Mouse (Mus musculus) 416B (cell line): ENCODE measurements at regions not wholly inside any gene's neighbourhood (a gene's known extent, or its start where the extent isn't known, plus 50 kb on each side); places are given as distances from the start of the nearest gene placed in this dataset.

Source experiments
- DNase-seq: peaks from one replicate; pipeline ENCODE4 v3.0.0; 2011; ENCODE audit warnings: low read depth

DNA sequence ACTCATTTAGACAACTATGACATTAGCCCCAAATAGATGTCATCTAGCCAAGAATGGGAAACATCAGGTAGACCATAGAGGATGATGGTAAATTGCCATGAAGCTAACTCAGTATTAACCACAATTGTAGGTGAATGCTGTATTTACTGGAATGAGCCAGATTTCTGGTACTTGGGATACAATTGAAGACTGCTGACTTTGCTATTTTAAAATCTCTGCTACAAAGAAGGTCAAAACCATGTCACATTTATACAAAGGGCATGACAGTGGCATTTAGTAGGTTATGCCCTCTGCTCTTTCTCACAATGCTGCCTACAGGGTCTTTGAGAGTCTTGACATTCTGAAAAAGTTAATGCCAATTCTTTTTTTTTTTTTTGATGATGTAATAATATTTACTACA, 178.8 kb upstream of the 4930583I09Rik start:
- DNase-seq: no peak

DNA sequence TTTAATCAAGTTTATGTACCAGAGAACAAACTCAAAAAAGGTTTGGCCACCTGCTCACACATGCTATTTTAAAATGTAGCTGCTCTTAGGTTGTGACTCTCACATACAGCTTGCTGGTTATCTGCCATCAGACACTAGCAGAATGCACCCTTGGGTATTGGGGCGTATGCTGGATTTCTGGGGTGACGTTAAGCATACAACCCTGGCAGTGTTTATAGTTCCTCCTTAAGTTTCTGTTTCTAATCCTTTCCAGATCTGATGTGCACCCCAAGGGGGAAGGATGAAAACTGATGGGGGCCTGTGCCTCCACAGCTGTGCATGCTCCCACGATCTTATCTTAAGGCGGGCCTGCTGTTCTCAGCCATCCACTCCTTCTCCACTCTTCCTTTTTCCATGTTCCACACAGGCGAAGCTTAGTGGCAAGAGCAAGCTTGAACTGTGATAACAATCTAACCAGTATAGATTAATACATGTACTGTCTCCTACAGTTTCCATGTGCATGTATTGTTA, 164.8 kb upstream of the 4930583I09Rik start:
- DNase-seq: no peak

DNA sequence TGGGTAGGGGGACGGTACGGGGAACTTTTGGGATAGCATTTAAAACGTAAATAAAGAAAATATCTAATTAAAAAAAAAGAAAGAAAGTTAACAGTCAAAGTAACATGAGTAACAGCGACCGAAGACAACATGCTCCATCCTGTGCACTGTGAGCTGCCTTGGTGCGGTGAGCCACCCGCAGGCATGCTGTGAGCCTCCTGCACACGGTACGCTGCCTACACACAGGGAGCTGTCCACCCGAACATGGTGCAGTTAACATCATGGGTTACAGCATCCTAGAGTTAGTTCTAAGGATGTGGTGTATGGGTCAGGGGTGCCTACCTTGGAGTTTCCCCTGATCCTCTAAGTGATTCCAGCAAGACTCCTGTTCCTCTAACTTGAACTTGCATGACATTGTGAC, 158.6 kb upstream of the 4930583I09Rik start:
- no peak for DNase-seq

DNA sequence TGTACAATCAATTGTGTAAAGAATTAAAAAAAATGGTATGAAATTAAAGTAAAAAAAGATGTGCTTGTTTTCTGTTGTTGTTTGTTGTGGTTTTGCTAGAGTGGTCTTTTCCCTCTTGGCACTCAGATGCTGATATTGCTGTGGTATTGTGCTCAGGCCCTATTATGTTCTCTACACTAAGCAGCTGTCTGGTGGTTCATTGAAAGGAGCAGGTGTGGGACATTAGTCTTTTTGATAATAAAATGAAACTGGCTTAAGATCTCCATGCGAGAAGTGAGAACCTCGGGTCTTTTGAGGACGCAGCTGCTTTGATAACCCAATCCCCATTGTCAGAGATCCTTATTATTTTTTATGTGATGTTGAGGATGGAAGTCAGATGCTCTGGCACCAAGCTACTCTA, 155.4 kb upstream of the 4930583I09Rik start:
- no peak for DNase-seq

DNA sequence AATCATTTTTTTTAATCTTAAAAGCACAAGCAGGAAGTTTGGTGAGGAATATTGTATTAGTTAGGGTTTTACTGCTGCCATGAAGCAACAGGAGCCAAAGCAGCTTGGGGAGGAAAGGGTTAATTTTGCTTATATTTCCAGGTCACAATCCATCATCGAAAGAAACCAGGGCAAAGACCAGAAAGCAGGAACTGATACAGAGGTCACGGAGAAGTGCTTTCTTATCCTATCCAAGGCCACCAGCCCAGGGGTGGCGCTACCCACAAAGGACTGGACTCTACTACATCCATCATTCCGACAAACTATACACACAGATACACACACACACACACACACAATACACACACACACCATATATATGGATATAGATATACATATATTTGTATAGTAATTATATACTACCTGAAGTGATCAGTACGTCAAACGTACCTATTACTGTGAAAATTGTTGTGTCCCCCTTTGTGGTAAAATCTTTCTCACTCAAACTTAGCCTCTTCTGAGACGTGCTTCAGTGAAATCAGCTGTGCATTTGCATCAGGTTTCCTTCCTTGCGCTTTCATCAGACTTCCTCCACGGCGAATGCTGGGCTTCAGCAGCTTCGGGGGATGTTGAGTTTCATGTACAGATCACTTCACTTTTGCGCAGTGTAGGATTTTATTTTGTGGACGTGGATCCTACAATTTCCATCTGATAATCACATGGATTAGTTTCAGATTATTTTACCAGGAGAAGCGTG, 148.6 kb upstream of the 4930583I09Rik start:
- DNase-seq: no peak

DNA sequence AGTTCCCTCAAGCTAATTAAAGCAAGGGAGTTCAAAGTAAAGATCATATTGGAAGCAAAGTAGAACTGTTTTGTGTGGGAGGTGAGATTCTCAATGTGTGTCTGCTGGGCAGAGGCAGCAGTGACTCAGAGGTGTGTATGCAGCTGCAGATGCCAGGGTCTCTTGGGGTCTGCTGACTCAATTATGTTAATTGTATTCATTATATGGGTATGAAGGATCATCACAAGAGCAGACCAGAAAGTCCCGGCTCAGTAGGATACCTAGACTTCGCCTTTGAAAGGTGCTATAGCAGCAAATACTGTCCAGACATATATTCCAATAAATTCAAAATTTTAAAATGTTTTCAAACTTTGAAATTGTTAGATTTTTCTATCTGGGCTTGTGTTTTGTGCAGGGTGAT, 147.6 kb upstream of the 4930583I09Rik start:
- DNase-seq: no peak

DNA sequence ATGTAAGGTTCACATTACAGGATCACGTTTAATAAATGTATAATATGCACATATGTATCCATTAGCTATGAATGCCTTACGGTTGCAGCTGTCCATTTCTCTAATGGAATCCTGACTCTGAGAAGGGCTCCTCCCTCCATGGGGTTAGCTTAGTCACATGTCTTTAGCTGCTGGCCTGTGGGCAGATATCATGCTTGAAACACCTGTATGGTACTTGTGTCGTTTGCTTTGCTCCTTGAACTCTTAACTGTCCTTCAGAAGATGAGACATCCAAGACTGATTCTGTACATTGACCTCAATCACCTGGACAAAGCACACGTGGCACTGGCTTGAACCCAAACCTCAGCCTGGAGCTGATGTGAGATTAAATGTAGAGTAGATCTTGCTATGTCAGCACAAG, 128.3 kb upstream of the 4930583I09Rik start:
- DNase-seq: no peak

DNA sequence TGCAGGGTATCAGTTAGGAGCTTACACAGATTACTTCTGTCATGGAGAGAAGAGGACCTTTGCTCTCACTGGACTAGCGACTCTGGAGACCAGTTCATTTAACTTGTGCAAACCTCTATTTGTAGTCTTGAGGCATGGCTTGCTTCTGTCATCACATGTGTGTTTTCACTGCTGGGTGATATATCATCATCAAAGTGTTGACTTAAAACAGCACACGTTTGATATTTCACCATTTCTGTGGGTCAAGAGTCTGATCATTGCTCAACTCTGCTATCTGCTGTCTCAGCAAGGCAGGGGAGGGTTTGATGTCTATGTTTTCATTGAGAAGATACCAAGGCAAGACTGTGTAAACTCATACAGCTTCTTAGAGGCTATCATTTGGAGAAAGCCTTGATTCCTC, 126.0 kb upstream of the 4930583I09Rik start:
- no peak for DNase-seq

DNA sequence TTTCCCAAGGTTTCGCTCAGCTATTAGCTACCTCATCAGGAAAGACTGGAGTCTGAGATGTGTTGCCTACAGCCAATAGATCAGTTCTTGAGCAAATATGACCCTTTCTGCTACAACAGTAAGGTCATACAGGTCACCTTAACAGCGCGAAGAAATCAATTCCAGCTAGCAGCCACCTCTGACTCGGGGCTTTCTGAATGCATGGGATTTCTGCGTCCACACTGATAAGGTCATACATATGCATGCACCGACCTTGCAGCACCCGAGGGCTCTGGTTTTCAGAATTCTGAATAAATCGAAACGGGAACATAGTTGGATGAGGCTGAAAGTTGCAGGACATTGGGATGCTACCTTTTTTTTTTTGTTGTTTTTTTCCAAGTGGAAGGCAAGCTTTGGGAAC, 121.6 kb upstream of the 4930583I09Rik start:
- DNase-seq: no peak

DNA sequence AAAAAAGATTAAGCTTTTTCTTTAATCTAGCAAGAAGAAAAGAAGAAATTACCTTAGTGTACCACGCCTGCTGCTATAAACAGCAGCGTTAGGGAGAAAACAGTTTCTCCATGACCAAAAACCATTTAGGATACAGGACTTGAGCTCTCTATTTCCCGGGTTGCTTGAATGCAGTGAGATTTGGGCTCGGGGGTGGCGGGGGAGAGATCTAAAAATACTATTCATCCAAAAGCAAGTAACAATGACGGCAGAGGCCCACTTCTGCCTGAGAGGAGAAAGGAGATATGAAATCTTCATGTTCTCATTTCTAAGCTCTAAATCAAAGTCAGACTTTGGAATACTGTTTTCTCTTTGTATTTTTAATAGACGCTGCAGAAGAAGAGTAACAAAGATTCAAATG, 120.6 kb upstream of the 4930583I09Rik start:
- DNase-seq: no peak

DNA sequence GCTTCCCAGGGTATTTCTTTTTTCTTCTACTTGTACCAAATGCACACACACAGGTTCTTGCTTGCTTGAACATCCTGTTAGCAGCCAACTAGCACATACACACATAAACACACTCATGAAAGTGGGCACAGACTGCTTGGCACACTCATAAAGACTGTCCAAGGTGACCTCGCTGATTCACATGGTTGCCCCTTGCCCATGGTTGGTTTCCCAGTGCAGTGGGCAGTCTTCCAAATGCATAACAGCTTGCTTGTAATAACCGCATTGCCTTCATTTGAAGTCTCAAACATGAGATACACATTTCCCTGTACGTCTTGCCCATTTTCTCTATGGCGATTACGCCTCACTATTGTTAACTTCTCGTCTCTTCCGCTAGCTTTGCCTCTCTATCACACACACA, 117.4 kb upstream of the 4930583I09Rik start:
- DNase-seq: no peak

DNA sequence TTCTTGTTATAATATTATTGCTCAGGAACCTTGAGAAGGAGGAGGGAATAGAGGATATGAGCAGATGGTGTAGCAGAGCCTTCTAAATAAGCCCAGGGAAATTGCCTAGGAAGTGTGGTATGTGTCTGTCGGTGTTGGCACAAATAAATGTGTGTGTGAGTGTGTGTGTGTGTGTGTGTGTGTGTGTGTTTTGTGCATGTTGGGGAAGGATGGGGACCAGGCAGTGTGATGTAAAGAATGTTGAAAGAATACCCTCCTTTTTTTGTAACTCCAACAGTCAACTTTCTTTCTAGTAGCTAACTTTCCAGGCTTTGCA, 115.7 kb upstream of the 4930583I09Rik start:
- no peak for DNase-seq

DNA sequence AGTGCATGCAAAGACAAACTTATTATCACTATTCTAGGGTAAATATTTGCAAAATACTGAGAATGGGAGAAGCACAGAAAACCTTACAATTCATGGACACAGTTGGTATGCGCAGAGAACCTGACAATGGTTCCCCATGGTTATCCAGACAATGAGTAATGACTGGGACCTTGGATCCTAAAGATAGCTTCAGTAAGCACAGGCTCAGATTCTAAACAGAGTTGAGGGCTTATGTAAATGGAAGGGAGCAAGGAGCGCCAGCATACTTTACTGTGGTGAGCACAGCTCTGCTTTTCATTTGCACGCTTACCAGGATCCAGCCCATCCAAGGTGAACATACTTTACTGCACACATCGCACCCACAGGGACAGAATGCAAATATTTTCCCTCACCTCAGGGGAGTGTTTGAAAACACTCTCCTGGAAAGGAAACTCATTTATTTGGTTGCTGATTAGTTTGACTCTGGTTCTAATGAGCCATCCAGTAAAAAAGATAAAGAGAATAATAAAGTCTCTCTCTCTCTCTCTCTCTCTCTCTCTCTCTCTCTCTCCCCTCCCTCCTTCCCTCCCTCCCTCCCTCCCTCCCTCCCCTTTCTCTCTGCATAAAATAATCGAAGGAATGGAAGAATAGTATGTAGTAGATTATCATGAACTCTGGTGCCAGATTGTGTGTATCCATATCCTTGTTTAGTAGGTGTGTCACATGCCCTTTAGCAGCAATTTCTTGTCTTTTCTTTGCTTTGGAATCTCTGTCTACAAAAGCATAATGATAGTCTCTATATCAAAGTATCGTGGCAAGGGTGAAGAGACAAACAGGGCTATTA, 115.1 kb upstream of the 4930583I09Rik start:
- DNase-seq: no peak

DNA sequence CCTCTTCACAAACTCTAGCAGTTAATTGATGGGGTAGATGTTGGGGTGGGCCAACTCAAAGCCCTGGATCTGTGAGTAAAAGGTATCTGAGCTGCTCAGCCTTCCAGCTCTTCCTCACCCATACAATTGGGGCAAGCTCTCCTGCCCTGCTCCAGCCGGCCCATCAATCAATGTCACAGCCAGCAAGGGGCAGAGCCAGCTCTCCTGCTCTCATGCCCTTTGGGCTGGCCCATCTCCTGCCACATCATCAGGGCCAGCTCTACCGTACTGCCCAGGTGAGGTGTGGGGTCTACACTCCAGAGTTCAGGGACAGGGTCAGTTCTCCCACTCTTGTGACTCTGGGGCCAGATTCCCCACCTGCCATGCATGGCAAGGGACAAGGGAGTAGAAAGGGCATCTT, 107.3 kb upstream of the 4930583I09Rik start:
- DNase-seq: no peak

DNA sequence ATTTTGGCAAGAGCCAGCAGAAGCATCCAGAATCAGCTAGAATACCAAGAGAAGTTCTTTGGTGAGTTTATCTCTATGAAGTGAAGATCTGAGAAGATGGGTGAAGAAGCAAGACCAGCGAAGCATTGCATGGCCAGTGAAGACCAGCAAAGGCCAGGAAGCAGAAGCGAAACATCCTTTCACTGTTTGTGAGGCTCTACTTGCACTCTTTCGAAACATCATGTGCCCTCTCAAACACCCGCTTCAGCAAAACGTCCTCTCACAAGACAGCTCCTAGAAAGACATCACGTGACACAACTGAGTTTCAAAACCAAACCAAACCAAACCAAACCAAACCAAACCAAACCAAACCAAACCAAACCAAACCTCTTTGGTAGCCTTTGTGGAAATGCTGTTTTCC, 105.7 kb upstream of the 4930583I09Rik start:
- no peak for DNase-seq

DNA sequence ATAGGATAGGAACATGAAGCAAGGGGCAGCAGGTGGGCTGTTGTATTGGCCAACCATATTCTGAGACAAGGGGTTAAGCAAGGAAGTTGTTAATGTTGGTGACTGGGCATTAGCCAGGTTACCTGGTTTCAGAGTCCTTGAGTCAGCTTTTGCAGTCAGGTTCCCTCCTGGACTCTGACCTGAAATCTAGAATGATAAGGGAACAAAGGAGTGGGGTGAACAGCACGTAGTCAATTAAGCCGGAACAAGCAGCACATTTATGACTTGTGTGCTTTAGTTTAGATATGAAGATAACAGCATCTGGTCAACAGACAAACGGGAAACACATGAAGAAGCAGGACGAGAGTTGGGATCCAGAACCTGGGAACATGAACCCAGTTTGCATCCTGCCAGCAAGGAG, 99.8 kb upstream of the 4930583I09Rik start:
- no peak for DNase-seq

DNA sequence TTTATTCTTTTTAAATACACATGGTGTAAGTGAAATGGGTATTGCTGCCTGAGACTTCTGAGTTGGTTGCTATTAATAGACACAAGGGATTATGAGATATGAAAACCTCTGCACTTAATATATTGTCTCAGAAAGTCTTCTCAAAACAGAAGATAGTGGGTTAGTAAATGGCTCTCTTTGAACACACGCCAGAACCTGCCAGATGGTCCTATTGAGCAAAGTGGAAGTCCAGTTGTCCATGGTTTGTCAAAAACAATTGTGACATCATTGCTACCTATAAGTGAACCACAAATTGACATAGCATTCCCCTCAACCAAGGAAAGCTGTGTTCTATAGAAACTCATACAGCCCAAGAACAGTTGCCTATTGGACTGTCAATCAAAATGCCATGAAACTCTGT, 98.5 kb upstream of the 4930583I09Rik start:
- no peak for DNase-seq

DNA sequence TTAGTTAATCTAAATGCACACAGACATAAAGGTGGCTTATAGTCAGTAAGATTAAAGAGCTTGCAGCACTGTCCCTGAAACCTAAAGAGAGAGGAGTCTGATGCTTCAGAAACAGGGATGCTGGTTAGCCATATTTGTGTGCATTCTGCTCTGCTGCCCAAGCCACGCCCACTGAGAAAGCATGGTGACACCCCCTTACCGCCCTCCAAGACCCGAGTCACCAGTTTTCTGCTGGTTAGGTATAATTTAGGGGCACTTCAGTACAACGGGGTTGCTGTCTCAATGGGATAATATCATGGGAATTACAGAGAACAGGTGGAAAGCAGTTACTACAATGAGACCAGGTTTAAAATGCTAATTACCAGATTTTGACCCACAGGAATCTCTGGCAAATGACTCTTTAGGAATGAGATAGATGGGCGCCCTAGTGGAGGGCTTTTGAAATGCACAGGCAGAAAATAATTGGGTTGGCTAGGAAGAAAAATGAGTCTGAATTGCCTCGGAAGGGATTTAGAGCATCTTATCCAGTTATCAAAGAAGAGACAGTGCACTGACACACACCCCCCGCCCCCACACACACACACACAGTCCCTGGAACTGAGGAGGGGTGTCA, 95.1 kb upstream of the 4930583I09Rik start:
- no peak for DNase-seq

DNA sequence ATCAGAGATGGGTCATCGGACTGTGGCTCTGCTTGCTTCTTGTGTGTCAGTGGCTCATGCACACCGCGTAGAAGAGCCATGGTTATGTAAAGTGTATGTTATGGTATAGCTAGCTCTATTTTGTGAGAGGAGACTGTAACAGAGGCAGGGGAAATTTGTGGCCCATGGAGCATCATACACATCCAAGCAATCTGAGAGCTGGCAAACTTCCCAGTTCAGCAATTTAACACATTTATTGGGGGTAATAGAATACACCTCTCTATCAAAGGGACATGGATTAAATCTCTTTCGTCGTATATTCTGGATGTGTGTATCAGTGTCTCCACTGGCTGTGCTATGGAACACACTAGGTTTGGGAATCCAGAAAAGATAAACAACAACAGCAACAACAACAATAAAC, 87.9 kb upstream of the 4930583I09Rik start:
- DNase-seq: no peak

DNA sequence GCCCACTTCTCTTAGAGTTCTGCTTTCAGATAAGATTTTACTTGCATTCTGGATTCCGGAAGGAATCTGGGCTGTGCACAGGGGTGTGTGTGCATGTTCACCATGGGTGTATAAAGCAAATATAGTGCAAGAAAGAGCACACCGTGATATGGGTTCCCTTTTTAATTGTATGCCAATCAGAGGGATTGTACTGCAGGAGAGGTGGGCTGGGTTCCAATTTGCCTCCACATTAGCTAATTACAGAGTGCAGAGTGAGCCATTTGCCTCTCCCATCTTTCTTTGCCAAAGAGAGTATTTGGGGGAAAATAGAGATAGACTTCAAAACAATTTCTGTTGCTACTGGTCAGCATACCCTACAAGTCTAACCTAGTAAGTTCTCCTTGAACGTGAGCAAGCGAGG, 86.4 kb upstream of the 4930583I09Rik start:
- DNase-seq: no peak

DNA sequence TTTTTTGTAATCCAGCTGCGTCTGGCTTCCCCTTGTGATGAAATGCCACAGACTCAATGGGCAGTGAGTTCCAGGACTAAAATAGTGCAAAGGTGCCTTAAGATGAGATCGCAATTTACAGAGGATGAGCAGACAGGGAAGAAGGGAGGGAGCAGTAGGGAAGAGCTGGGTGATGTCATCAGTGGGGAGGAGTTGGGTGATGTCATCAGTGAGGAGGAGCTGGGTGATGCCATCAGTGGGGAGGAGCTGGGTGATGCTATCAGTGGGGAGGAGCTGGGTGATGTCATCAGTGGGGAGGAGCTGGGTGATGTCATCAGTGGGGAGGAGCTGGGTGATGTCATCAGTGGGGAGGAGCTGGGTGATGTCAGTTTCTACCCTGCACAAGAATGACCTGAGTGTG, 84.4 kb upstream of the 4930583I09Rik start:
- DNase-seq: no peak

DNA sequence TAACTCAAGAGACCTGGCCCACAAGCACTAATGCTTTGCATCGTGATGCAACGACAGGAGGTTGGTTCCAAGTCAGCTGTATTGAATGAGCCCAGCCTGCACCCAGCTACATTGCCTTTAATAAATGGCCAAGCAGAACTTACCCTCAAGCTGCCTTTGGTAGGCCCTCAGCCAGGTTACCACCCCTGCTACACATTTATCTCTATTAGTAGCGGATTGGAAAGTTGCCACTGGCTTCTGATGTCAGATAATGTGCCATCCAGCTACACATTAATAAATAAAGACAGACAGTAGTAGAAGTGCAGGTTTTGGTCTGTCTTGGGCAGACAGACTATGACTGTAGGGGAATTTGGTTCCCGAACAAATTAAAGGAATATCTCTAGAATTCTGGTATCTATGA, 82.0 kb upstream of the 4930583I09Rik start:
- DNase-seq: no peak

DNA sequence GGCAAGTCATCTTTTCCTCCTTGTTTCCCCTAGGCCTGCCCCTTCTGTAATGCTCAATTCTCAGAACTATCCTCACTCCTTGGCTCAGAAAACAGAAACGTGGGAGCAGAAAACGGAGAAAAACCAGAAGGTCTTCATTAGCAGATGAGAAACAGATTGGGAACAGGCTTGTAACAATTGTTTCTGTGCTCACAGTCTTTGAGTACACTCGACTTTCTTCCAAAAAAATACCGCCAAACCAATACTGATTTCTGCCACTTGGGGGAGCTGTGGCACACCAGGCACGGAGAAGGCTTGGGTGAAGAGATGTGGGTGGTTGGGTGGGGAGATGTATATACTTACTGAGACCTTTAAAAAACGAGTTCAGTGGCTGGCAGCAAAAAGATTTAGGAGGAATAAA, 80.8 kb upstream of the 4930583I09Rik start:
- DNase-seq: peak; percentile 39
